Mouse (Mus musculus) liver, embryonic 13.5 days (tissue): ENCODE results near the gene Rab6b. TPM values are rescaled to one million over a fixed set of nuclear protein-coding genes. Genes with fewer than 3 reads are reported as not detected.
"Not testable (repeated sequence)": the region's sequence is repeated elsewhere in the genome, so short reads cannot be mapped to it uniquely, and the experiment has no call there.

Experiments
- ATAC-seq: fragments of 200-750 bp; cut with Nextera tagmentation; 2 replicates; pipeline ENCODE4 v1.8.0; 2017; ENCODE audit warnings: low read depth, mild to moderate bottlenecking, moderate number of reproducible peaks, moderate library complexity
- DNase-seq: peaks from one replicate; pipeline ENCODE4 v3.0.0; 2022
- H3K27ac ChIP-seq: fragments of 300-500 bp; sonication (generic); 2 replicates; pipeline ENCODE4 v1.5.1; 2015; ENCODE audit warnings: moderate library complexity, mild to moderate bottlenecking, inconsistent platforms
- H3K27me3 ChIP-seq: fragments of 300-500 bp; sonication (generic); 2 replicates; pipeline ENCODE4 v1.6.1; 2015; ENCODE audit warnings: mild to moderate bottlenecking, inconsistent platforms
- H3K36me3 ChIP-seq: fragments of 300-500 bp; sonication (generic); 2 replicates; pipeline ENCODE4 v1.6.1; 2015; ENCODE audit warnings: mild to moderate bottlenecking, inconsistent platforms
- H3K4me1 ChIP-seq: fragments of 300-500 bp; sonication (generic); replicated peaks from 2 replicates; pipeline ENCODE4 v1.6.1; 2015; ENCODE audit warnings: inconsistent platforms
- H3K4me2 ChIP-seq: fragments of 300-500 bp; sonication (generic); 2 replicates; pipeline ENCODE4 v1.6.1; 2015; ENCODE audit warnings: inconsistent platforms, mild to moderate bottlenecking, moderate library complexity
- H3K4me3 ChIP-seq: fragments of 300-500 bp; sonication (generic); replicated peaks from 2 replicates; pipeline ENCODE4 v1.5.1; 2015; ENCODE audit warnings: mild to moderate bottlenecking, inconsistent platforms
- H3K9ac ChIP-seq: fragments of 300-500 bp; sonication (generic); 2 replicates; pipeline ENCODE4 v1.6.1; 2015; ENCODE audit warnings: mild to moderate bottlenecking, inconsistent platforms
- H3K9me3 ChIP-seq: fragments of 300-500 bp; sonication (generic); replicated peaks from 2 replicates; pipeline ENCODE4 v1.6.1; 2016; ENCODE audit warnings: inconsistent platforms
- WGBS: fragments of 180-500 bp; shearing (Covaris S2); methylation state at CpG from one replicate; pipeline ENCODE4 v1.1.7; 2015; ENCODE audit not compliant: insufficient replicate concordance; 5-methylcytosine and 5-hydroxymethylcytosine counted together
- polyA plus RNA-seq: library from polyadenylated mRNA; unstranded; fragments of >200 nt; fragmentation: Nextera tagmentation; extraction: Ambion mirVana; gene quantifications from 2 replicates; pipeline ENCODE4 v1.2.1, GENCODE M21; 2015

Rab6b gene
- polyA plus RNA-seq, 1 experiment from 2014 or later: 0.18 TPM

- no peak for ATAC-seq
- H3K27me3 ChIP-seq: no peaks in the 10 kb centered on the region
- H3K4me1 ChIP-seq: no peaks in the 10 kb centered on the region
- no peak overlapping the region for H3K27ac ChIP-seq
- no peak overlapping the region for H3K4me2 ChIP-seq
- H3K36me3 ChIP-seq: no peaks in the 10 kb centered on the region
- H3K4me3 ChIP-seq: no peak overlapping the region
- DNase-seq: no peak
- no peaks in the 10 kb centered on the region for H3K9me3 ChIP-seq
- 68% methylated on average over 10 of the region's 10 CpGs for WGBS
- no peak overlapping the region for H3K9ac ChIP-seq
These were observed 34.7 kb downstream of the Rab6b start for GRCm38 (mm10) chr9:103146257-103146656.

GRCm38 (mm10) chr9:103146703-103147102 lies 35.1 kb downstream of the Rab6b start:
- Histone ChIP-seq H3K4me3 (no peak overlapping the region), H3K36me3 (no peaks in the 10 kb centered on the region), H3K27ac (no peak overlapping the region), H3K4me2 (no peak overlapping the region), H3K9ac (no peak overlapping the region), H3K27me3 (no peaks in the 10 kb centered on the region), H3K4me1 (no peaks in the 10 kb centered on the region), H3K9me3 (no peaks in the 10 kb centered on the region)
- 53% methylated on average over 9 of the region's 9 CpGs for WGBS
- no peak for ATAC-seq
- no peak for DNase-seq

GRCm38 (mm10) chr9:103147103-103147502 lies 35.5 kb downstream of the Rab6b start:
- 71% methylated on average over 13 of the region's 13 CpGs for WGBS

GRCm38 (mm10) chr9:103149074-103149799 lies 37.6 kb downstream of the Rab6b start:
- Histone ChIP-seq H3K27ac (no peak overlapping the region), H3K27me3 (no peaks in the 10 kb centered on the region), H3K9ac (no peak overlapping the region), H3K4me1 (no peaks in the 10 kb centered on the region), H3K4me2 (no peak overlapping the region), H3K36me3 (no peaks in the 10 kb centered on the region), H3K9me3 (no peaks in the 10 kb centered on the region), H3K4me3 (no peak overlapping the region)
- ATAC-seq: no peak
- WGBS: 48% methylated on average over 12 of the region's 12 CpGs
- DNase-seq: no peak

More at GRCm38 (mm10) chr9:103147103-103147502, 35.5 kb downstream of the Rab6b start:
- H3K36me3 ChIP-seq: no peaks in the 10 kb centered on the region
- no peak overlapping the region for H3K27ac ChIP-seq
- DNase-seq (no peak), ATAC-seq (no peak)
- no peaks in the 10 kb centered on the region for H3K27me3 ChIP-seq
- H3K4me3 ChIP-seq: no peak overlapping the region
- no peaks in the 10 kb centered on the region for H3K9me3 ChIP-seq
- no peak overlapping the region for H3K9ac ChIP-seq
- no peak overlapping the region for H3K4me2 ChIP-seq
- no peaks in the 10 kb centered on the region for H3K4me1 ChIP-seq

GRCm38 (mm10) chr9:103153286-103153685 lies 41.7 kb downstream of the Rab6b start:
- 61% methylated on average over 5 of the region's 5 CpGs for WGBS
- Histone ChIP-seq H3K27ac (no peak overlapping the region), H3K9me3 (no peaks in the 10 kb centered on the region), H3K27me3 (no peaks in the 10 kb centered on the region), H3K9ac (no peak overlapping the region), H3K36me3 (no peaks in the 10 kb centered on the region), H3K4me1 (no peaks in the 10 kb centered on the region), H3K4me3 (no peak overlapping the region), H3K4me2 (no peak overlapping the region)
- no peak for ATAC-seq
- DNase-seq: no peak

- no peaks in the 10 kb centered on the region for H3K36me3 ChIP-seq
- ATAC-seq (no peak), DNase-seq (no peak)
- H3K9me3 ChIP-seq: no peaks in the 10 kb centered on the region
- no peak overlapping the region for H3K27ac ChIP-seq
- H3K4me3 ChIP-seq: no peak overlapping the region
- 53% methylated on average over 2 of the region's 2 CpGs for WGBS
- no peak overlapping the region for H3K4me2 ChIP-seq
- no peak overlapping the region for H3K9ac ChIP-seq
- no peaks in the 10 kb centered on the region for H3K27me3 ChIP-seq
- H3K4me1 ChIP-seq: no peaks in the 10 kb centered on the region
These were observed 43.0 kb downstream of the Rab6b start for GRCm38 (mm10) chr9:103154568-103154967.

GRCm38 (mm10) chr9:103155158-103155557 lies 43.6 kb downstream of the Rab6b start:
- WGBS: 73% methylated on average over 7 of the region's 7 CpGs
- ATAC-seq, DNase-seq, H3K36me3 ChIP-seq, H3K27ac ChIP-seq, H3K4me3 ChIP-seq, H3K9ac ChIP-seq, H3K4me1 ChIP-seq, H3K9me3 ChIP-seq, H3K27me3 ChIP-seq, H3K4me2 ChIP-seq: not testable (repeated sequence)

GRCm38 (mm10) chr9:103163806-103164205 lies 52.2 kb downstream of the Rab6b start:
- H3K36me3 ChIP-seq: no peaks in the 10 kb centered on the region
- H3K4me1 ChIP-seq: no peaks in the 10 kb centered on the region
- no peak for ATAC-seq
- no peak overlapping the region for H3K27ac ChIP-seq
- H3K27me3 ChIP-seq: no peaks in the 10 kb centered on the region
- no peak overlapping the region for H3K4me2 ChIP-seq
- no peak overlapping the region for H3K9ac ChIP-seq
- 67% methylated on average over 15 of the region's 15 CpGs for WGBS
- DNase-seq: no peak
- H3K9me3 ChIP-seq: no peaks in the 10 kb centered on the region
- no peak overlapping the region for H3K4me3 ChIP-seq

GRCm38 (mm10) chr9:103168046-103168445 lies 56.5 kb downstream of the Rab6b start:
- 0 out of 2 replicates have a peak, but pooled peaks cover 8% of the 10 kb centered on the region for H3K27me3 ChIP-seq
- DNase-seq (no peak), ATAC-seq (no peak)
- WGBS: 58% methylated on average over 6 of the region's 6 CpGs
- no peak overlapping the region for H3K27ac ChIP-seq
- H3K9me3 ChIP-seq: no peaks in the 10 kb centered on the region
- no peak overlapping the region for H3K4me2 ChIP-seq
- H3K4me1 ChIP-seq: no peaks in the 10 kb centered on the region
- H3K9ac ChIP-seq: no peak overlapping the region
- H3K4me3 ChIP-seq: no peak overlapping the region
- H3K36me3 ChIP-seq: no peaks in the 10 kb centered on the region

GRCm38 (mm10) chr9:103168771-103169170 lies 57.2 kb downstream of the Rab6b start:
- 58% methylated on average over 7 of the region's 7 CpGs for WGBS
- no peak overlapping the region for H3K4me2 ChIP-seq
- H3K4me3 ChIP-seq: no peak overlapping the region
- no peak overlapping the region for H3K9ac ChIP-seq
- no peaks in the 10 kb centered on the region for H3K4me1 ChIP-seq
- DNase-seq (no peak), ATAC-seq (no peak)
- H3K9me3 ChIP-seq: no peaks in the 10 kb centered on the region
- no peaks in the 10 kb centered on the region for H3K36me3 ChIP-seq
- H3K27me3 ChIP-seq: 0 out of 2 replicates have a peak, but pooled peaks cover 8% of the 10 kb centered on the region
- H3K27ac ChIP-seq: no peak overlapping the region

- Histone ChIP-seq H3K9ac (no peak overlapping the region), H3K4me2 (no peak overlapping the region), H3K27ac (no peak overlapping the region), H3K9me3 (no peaks in the 10 kb centered on the region), H3K4me3 (no peak overlapping the region), H3K27me3 (0 out of 2 replicates have a peak, but pooled peaks cover 2% of the 10 kb centered on the region), H3K4me1 (no peaks in the 10 kb centered on the region; the same call in 1 of the 2 replicates), H3K36me3 (no peaks in the 10 kb centered on the region)
- no peak for ATAC-seq
- WGBS: 37% methylated on average over 6 of the region's 6 CpGs
- no peak for DNase-seq
These were observed 63.4 kb downstream of the Rab6b start for GRCm38 (mm10) chr9:103174771-103175519.
